Mouse (Mus musculus): ENCODE measurements around the gene D5Ertd579e.

- TF ChIP-seq CTCF (IDR thresholded peaks at IDR 0.05; ENCODE audit: borderline replicate concordance, insufficient read depth, low read length) (no peak), POLR2A (IDR thresholded peaks at IDR 0.05; ENCODE audit: low read depth, low read length) (no peak)
Observed at GRCm38 (mm10) chr5:36598883-36599282, 96.9 kb downstream of the D5Ertd579e start.
